Mouse (Mus musculus) testis, adult 2 months (tissue): ENCODE results near the gene Wnt9a. TPM values are rescaled to one million over a fixed set of nuclear protein-coding genes. Genes with fewer than 3 reads are reported as not detected.

Experiments
- H3K27ac ChIP-seq: fragments of 200-500 bp; 2 replicates; pipeline ENCODE4 v1.5.1; 2012; ENCODE audit warnings: low read depth, low read length; ENCODE audit not compliant: control insufficient read depth, insufficient read depth
- H3K27me3 ChIP-seq: fragments of 200-500 bp; 2 replicates; pipeline ENCODE4 v1.6.1; 2012; ENCODE audit warnings: mild to moderate bottlenecking, low read length, moderate library complexity; ENCODE audit not compliant: control insufficient read depth, insufficient read depth
- H3K36me3 ChIP-seq: fragments of 200-500 bp; 2 replicates; pipeline ENCODE4 v1.6.1; 2012; ENCODE audit warnings: mild to moderate bottlenecking, low read length; ENCODE audit not compliant: control insufficient read depth, insufficient read depth
- H3K4me1 ChIP-seq: fragments of 200-500 bp; 2 replicates; pipeline ENCODE4 v1.6.1; 2012; ENCODE audit warnings: low read length; ENCODE audit not compliant: control insufficient read depth, insufficient read depth
- H3K4me3 ChIP-seq: fragments of 200-500 bp; 2 replicates; pipeline ENCODE4 v1.5.1; 2012; ENCODE audit warnings: low read depth, mild to moderate bottlenecking, low read length, moderate library complexity, mixed read lengths; ENCODE audit not compliant: control insufficient read depth
- CTCF ChIP-seq: fragments of 200-500 bp; IDR thresholded peaks from 2 replicates; pipeline ENCODE4 v1.5.1; 2012; ENCODE audit warnings: low read depth, mild to moderate bottlenecking, inconsistent platforms, low read length, moderate library complexity; ENCODE audit not compliant: control insufficient read depth, insufficient read depth, insufficient replicate concordance
- POLR2A ChIP-seq: fragments of 200-500 bp; IDR thresholded peaks from 2 replicates; pipeline ENCODE4 v1.6.1; 2012; ENCODE audit warnings: low read depth, mild to moderate bottlenecking, inconsistent platforms, low read length, moderate library complexity; ENCODE audit not compliant: control insufficient read depth
- polyA plus RNA-seq: library from polyadenylated mRNA; depleted of rRNA; stranded (reverse); fragments of >200 nt; gene quantifications from 2 replicates; pipeline ENCODE4 v1.2.3, GENCODE M21; 2012

The Wnt9a gene
- polyA plus RNA-seq, 1 experiment: 0.40 TPM

DNA sequence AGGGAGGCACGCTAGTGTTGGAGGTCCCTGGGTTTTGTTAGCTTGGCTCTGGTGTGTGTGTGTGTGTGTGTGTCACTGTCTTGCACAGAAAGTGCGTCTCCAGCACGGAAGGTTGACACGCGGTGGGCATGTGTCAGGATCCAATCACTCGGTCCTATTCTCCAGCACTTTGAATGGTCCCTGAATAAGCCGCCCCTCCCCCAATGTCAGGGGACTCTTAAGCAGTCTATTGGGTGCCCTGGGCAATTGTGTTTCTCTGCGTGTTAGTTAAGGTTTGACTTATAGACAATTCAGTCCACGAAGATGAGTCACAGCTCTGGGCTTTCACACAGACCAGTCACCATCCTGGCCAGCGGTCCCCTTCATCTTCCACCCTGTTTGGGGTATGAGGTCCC, 910 bp upstream of the Wnt9a start:
- Histone ChIP-seq H3K27ac (no peak overlapping the region), H3K27me3 (no peaks in the 10 kb centered on the region), H3K4me3 (no peak overlapping the region), H3K36me3 (no peaks in the 10 kb centered on the region), H3K4me1 (peaks cover 19% of the 10 kb centered on the region)
- TF ChIP-seq CTCF (no peak), POLR2A (no peak)

DNA sequence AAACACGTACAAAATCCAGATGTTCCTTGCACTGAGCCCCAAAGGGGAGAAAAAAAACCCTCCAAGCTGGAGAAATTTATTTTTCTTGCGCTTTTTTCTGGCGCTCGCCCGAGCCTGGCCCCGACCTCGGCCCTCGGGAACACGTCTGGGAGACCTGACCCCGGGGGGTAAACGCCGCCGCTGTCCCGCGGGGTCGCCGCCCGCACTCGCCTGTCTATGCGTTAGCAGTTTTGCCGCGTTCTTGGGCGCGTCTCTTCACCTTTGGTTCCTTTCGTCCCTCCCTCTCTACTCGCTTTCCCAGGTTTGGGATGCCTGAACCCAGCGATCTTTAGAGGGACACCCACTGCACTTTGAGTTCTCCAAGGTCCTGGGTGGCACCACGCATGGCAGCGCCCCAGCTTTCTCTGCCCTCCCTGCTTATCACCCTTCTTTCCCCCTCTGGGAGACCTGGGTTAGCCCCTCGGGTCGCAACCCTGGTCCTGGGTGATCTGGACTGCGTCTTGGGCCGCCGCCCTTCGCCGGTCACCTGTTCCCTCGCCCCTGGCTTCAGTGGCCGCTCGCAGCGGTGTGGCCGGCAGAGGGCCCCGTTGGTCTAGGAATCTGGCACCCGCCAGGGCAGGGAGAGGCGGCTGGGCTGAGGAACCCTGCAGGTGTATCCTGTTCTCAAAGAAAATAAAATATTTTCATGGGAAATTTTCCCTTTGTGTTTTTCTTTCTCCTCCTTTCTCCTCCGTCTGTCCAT, 865 bp downstream of the Wnt9a start:
- TF ChIP-seq POLR2A (no peak), CTCF (peak; percentile 41; the same call in 1 of the 2 replicates)
- Histone ChIP-seq H3K27ac (no peak overlapping the region), H3K36me3 (no peaks in the 10 kb centered on the region), H3K4me3 (peak overlapping the region; percentile 69), H3K27me3 (no peaks in the 10 kb centered on the region), H3K4me1 (peaks cover 19% of the 10 kb centered on the region)

DNA sequence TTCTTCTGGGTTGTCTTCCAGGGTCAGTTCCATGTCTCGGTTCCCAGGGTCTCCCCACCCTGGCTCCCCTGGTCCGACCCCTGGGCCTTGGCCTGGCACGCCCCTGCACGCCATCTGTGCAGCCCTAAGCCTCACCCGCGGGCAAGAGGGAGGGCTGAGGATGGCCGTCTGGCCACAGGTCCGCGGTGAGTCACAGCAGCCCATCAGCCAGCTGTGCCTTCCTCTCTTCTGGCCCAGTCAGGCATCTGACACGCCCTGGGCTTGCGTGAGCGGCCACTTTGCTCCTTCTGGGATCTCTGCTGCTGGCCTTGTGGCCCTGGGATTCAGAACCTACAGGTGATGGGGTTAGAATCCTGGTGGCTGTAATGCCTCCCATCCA, 1.4 kb downstream of the Wnt9a start:
- H3K27ac ChIP-seq: no peak overlapping the region
- H3K4me1 ChIP-seq: peaks cover 19% of the 10 kb centered on the region
- H3K27me3 ChIP-seq: no peaks in the 10 kb centered on the region
- no peak overlapping the region for H3K4me3 ChIP-seq
- no peaks in the 10 kb centered on the region for H3K36me3 ChIP-seq
- TF ChIP-seq CTCF: no peak
- TF ChIP-seq POLR2A: no peak

GRCm38 (mm10) chr11:59308625-59309024, 1.9 kb downstream of the Wnt9a start:
- no peak overlapping the region for H3K4me3 ChIP-seq
- H3K4me1 ChIP-seq: peaks cover 19% of the 10 kb centered on the region
- H3K27ac ChIP-seq: no peak overlapping the region
- no peak for TF ChIP-seq CTCF
- no peak for TF ChIP-seq POLR2A
- H3K27me3 ChIP-seq: no peaks in the 10 kb centered on the region
- H3K36me3 ChIP-seq: no peaks in the 10 kb centered on the region

- Histone ChIP-seq H3K36me3 (no peaks in the 10 kb centered on the region), H3K4me3 (no peak overlapping the region), H3K4me1 (peaks cover 19% of the 10 kb centered on the region), H3K27ac (no peak overlapping the region), H3K27me3 (no peaks in the 10 kb centered on the region)
- no peak for TF ChIP-seq POLR2A
- TF ChIP-seq CTCF: no peak
These were observed 2.5 kb downstream of the Wnt9a start for GRCm38 (mm10) chr11:59309106-59309805.

DNA sequence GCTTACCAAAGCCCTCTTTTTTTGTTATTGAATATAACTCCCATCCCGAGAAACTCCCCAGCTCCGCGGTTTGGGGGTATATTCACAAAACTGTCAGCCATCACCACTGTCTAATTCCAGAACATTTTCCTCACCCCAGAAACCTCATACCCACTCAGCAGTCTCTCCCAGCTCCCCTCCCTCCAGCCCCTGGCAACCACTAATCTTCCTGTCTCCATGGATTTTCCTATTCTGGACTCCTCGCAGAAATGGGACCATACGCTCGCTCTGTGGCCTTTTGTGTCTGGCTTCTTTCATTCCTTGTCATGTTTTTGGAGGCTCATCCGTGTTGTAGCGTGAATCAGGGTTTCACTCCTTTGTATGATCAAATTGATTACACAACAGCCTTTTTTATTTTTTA, 3.2 kb downstream of the Wnt9a start:
- H3K4me1 ChIP-seq: peaks cover 19% of the 10 kb centered on the region
- TF ChIP-seq POLR2A (no peak), CTCF (no peak)
- H3K27ac ChIP-seq: no peak overlapping the region
- no peaks in the 10 kb centered on the region for H3K36me3 ChIP-seq
- no peak overlapping the region for H3K4me3 ChIP-seq
- H3K27me3 ChIP-seq: no peaks in the 10 kb centered on the region

DNA sequence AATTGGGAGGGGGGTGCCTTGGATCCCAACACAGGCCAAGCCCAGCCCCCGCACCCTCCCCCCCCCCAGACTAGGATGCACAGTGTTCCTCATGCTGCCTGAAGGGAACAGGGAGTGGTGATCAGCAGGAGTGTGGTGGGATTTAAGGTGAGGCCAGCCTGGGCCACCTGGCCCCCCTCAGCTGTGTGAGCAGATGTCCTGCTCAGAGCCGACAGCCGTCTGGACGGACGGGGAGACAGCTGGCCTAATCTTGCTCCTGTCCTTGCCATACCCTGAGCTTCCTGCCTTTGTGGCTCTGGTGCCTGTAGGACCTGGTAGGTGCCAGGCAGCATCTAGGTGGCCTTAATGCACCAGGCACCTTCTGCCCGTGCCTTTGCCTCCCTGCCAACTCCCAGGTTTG, 5.3 kb downstream of the Wnt9a start:
- Histone ChIP-seq H3K4me1 (peaks cover 8% of the 10 kb centered on the region), H3K4me3 (no peak overlapping the region), H3K27ac (no peak overlapping the region), H3K27me3 (no peaks in the 10 kb centered on the region), H3K36me3 (no peaks in the 10 kb centered on the region)
- TF ChIP-seq POLR2A (no peak), CTCF (no peak)
